Mouse (Mus musculus) bone marrow macrophage, adult 2 months (primary cell): ENCODE data around the gene Car9. TPM values are rescaled to one million over a fixed set of nuclear protein-coding genes. Genes with fewer than 3 reads are reported as not detected.

Source experiments
- H3K27ac ChIP-seq: 2 replicates; pipeline ENCODE4 v1.5.1; 2012; ENCODE audit warnings: low read depth, low read length; ENCODE audit not compliant: insufficient read depth
- H3K4me1 ChIP-seq: 2 replicates; pipeline ENCODE4 v1.6.1; 2012; ENCODE audit warnings: low read length; ENCODE audit not compliant: control insufficient read depth, insufficient read depth
- H3K4me3 ChIP-seq: 2 replicates; pipeline ENCODE4 v1.5.1; 2012; ENCODE audit warnings: mild to moderate bottlenecking, low read length, moderate library complexity; ENCODE audit not compliant: insufficient read depth
- CTCF ChIP-seq: IDR thresholded peaks from 2 replicates; pipeline ENCODE4 v1.5.1; 2012; ENCODE audit warnings: low read depth, mild to moderate bottlenecking, low read length, moderate library complexity
- POLR2A ChIP-seq: IDR thresholded peaks from 2 replicates; pipeline ENCODE4 v1.6.1; 2012; ENCODE audit warnings: mild to moderate bottlenecking, low read depth, low read length, borderline replicate concordance
- polyA plus RNA-seq: library from polyadenylated mRNA; stranded (reverse); fragments of >200 nt; gene quantifications from 2 replicates; pipeline ENCODE4 v1.2.4, GENCODE M21; 2012; ENCODE audit not compliant: missing spikeins, insufficient read depth, insufficient read length

Car9 gene
- polyA plus RNA-seq, 1 experiment: 6.0 TPM

DNA sequence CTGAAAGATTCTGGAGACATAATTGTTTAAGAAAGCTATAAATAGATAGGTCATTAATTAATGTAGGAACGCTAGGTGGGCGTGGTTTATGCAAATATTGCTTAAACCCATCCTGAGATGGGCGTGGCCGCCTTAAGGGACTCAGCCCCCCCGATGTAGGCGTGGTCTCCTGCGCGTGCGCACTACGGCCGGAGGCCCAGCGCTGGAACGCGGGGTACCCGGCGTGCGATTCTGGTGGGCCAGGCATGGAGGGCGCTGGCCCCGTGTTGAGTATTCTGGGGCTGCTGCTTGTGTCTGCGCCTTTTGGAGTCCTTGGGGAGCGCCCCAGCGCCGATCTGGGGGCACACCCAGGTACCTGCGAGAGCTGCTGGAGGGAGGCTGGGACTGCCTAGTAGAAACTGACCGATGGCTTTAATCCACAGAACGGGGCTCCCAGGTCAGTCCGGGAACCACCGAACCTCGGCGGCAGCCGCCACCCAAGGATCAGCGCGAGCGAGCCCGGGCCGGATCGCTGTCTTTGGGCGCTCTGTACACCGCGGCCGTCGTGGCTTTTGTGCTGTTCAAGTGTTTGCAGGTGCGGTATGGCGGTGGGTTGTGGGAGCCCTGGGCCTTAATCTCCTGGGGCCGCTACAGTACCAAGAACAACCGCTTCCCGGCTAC lies 13.4 kb upstream of the Car9 start:
- Histone ChIP-seq H3K27ac (0 out of 2 replicates have a peak overlapping the region, but pooled peaks have one; percentile 20), H3K4me3 (peak overlapping the region; percentile 84), H3K4me1 (peaks cover 7% of the 10 kb centered on the region)
- no peak for TF ChIP-seq CTCF
- 0 out of 2 replicates have a peak, but pooled peaks have one; percentile 58 for TF ChIP-seq POLR2A

DNA sequence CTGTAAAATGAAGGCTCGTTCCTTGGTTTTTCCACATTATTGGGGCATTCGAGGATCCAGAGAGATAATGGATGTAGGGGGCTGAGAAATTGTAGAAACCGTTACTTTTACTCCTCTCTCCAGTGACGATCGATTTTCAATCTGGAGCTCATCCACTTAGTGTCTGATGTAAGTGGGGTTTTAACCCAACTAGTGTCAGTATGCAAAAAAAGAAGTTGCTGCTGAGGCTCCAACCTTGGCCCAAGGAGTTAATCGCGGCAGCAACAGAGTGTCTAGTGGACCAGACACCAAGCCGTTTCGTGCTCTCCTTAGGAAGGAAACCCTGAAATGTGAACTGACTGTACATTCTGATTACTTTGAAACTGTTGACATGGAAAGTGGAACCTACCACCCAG lies 12.9 kb upstream of the Car9 start:
- no peak overlapping the region for H3K27ac ChIP-seq
- H3K4me3 ChIP-seq: peak overlapping the region; percentile 84
- TF ChIP-seq CTCF: no peak
- no peak for TF ChIP-seq POLR2A
- peaks cover 10% of the 10 kb centered on the region for H3K4me1 ChIP-seq

DNA sequence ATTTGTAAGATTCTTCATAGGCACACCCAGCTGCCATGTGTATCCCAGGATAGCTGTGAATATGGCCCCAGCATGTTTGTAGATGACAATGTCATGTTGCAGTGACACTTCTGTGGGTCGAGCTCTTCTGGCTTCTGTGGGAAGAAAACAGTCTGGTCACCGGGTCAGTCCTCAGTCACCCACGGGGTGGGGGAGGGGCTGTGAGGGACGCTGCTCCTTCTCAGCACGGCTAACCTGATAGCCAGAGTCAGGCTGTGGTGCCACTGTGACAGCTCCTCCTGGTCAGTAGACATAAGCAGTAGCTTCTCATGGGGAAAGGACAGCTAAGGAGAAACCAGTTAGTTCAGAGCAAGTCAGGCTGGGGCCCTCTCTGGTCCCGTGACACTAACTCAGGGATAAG lies 10.2 kb upstream of the Car9 start:
- peaks cover 17% of the 10 kb centered on the region for H3K4me1 ChIP-seq
- no peak overlapping the region for H3K4me3 ChIP-seq
- H3K27ac ChIP-seq: no peak overlapping the region
- TF ChIP-seq CTCF: no peak
- no peak for TF ChIP-seq POLR2A

DNA sequence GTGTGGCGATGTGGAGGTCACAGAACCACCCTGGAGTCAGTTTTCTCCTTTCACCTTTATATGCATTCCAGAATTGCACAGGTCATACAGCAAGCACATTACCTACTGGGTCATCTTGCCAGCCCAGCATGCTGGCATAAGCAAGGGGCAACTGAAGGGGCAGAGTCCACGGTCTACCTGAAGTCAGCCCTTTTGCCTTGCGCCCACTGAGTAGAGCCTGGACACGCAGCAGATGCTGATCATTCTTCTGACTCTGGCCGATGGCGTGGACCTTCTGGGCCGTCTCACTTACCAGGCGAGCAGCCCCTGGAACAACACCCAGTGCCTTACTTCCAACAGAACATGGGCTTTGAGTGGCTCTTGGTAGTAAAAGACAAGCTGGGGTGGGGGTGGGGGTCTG lies 9.4 kb upstream of the Car9 start:
- Histone ChIP-seq H3K4me1 (peaks cover 17% of the 10 kb centered on the region), H3K27ac (no peak overlapping the region), H3K4me3 (no peak overlapping the region)
- TF ChIP-seq POLR2A: no peak
- no peak for TF ChIP-seq CTCF

GRCm38 (mm10) chr4:43497946-43498345 lies 8.8 kb upstream of the Car9 start:
- Histone ChIP-seq H3K4me1 (peaks cover 17% of the 10 kb centered on the region), H3K27ac (no peak overlapping the region), H3K4me3 (peak overlapping the region; percentile 81)
- TF ChIP-seq POLR2A (no peak), CTCF (no peak)

GRCm38 (mm10) chr4:43498983-43499382 lies 7.8 kb upstream of the Car9 start:
- peaks cover 17% of the 10 kb centered on the region for H3K4me1 ChIP-seq
- H3K27ac ChIP-seq: peak overlapping the region; percentile 42
- peak overlapping the region; percentile 81 for H3K4me3 ChIP-seq
- TF ChIP-seq POLR2A (no peak), CTCF (no peak; the same call in 1 of the 2 replicates)

- Histone ChIP-seq H3K27ac (peak within 1 kb of the TSS; percentile 42), H3K4me3 (peak within 1 kb of the TSS; percentile 81), H3K4me1 (peaks cover 14% of the 10 kb centered on the region)
- TF ChIP-seq CTCF: no peak
- TF ChIP-seq POLR2A: no peak
Measured at GRCm38 (mm10) chr4:43499407-43500333, 7.1 kb upstream of the Car9 start, which contains the start of gene Arhgef39. Arhgef39 (minus strand) TSS chr4:43499695.

DNA sequence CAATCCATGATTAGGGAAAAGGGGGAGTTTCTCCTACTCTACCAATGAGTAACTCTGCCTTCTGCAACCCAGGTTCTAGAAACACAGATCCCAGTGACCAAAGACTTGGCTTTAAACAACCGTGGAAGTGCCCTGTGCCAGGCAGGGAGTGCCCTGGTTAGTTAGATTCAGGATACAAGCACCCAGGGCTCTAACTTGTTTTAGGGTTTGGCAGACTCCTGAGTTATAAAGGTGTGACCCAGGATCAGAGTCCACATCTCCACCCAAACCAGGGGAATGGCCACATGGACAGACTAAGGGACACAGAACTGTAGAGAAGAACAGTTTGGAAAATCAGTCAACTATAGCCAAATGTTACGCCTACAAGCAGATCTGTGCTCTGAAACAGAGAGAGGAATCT lies 3.7 kb upstream of the Car9 start:
- H3K4me1 ChIP-seq: peaks cover 18% of the 10 kb centered on the region
- TF ChIP-seq CTCF (no peak), POLR2A (no peak)
- no peak overlapping the region for H3K4me3 ChIP-seq
- no peak overlapping the region for H3K27ac ChIP-seq

GRCm38 (mm10) chr4:43503506-43503905 lies 3.3 kb upstream of the Car9 start:
- Histone ChIP-seq H3K4me3 (no peak overlapping the region), H3K4me1 (peaks cover 14% of the 10 kb centered on the region)

DNA sequence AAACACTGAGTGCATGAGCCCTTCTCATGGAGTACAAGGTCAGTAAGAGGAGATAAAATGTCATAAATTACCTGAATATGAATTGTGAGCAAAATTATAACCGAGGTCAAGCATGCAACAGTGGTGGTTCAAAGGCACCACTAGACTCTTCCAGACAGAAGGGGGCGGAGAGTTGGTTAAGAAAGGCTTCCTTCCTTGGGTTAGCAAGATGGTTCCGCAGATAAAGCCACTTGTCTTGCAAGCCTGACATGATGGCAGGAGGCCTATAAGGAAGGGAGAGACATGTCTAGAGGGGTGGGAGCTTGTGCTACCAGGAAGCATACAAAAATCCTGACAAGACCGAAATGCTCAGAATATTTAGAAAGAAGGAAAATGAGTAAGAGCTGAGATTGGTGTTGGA lies 2.5 kb upstream of the Car9 start:
- TF ChIP-seq CTCF (no peak), POLR2A (no peak)
- Histone ChIP-seq H3K4me3 (no peak overlapping the region), H3K4me1 (peaks cover 11% of the 10 kb centered on the region), H3K27ac (no peak overlapping the region)

More at GRCm38 (mm10) chr4:43503506-43503905, 3.3 kb upstream of the Car9 start:
- no peak overlapping the region for H3K27ac ChIP-seq
- no peak for TF ChIP-seq POLR2A
- no peak for TF ChIP-seq CTCF
